Mouse (Mus musculus): ENCODE measurements around the gene Cacna1c. TPM values are rescaled to one million over a fixed set of nuclear protein-coding genes. Genes with fewer than 3 reads are reported as not detected.

Cacna1c gene
- polyA plus RNA-seq, 1 experiment from 2014 or later: 13.7 TPM

DNA sequence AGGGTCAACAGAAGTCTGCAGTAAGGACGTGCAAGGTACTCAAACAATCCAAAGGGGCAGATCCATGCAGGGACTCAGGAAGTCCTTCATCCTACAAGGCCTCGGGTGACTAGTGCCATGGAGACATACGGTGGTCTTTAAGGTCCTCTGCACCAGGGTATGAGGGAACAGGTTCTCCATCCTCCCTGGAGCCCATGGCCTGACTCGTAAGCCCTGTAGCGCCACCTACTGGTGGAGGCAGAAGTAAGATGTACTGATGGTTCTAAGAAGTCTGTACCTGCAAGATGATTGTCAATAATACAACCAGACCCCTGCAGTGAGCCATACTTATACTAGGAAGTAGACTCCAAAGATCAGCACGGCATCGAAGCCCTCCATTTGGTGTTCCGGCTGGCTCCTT, 92.0 kb downstream of the Cacna1c start:
- ATAC-seq (ENCODE audit: low read depth): no peak
- H3K9me3 ChIP-seq (ENCODE audit: control insufficient read depth, low read length): no peaks in the 10 kb centered on the region
- H3K4me2 ChIP-seq (ENCODE audit: low read depth, low read length): no peak overlapping the region; the same call in 1 of the 2 replicates
- H3K4me3 ChIP-seq (ENCODE audit: low read depth, low read length): no peak overlapping the region
- no peaks in the 10 kb centered on the region for H3K36me3 ChIP-seq (ENCODE audit: control insufficient read depth, insufficient read depth, low read length)
- 38% methylated on average over 8 of the region's 8 CpGs for WGBS
- H3K27me3 ChIP-seq (ENCODE audit: control insufficient read depth, insufficient read depth, low read length): peaks cover 3% of the 10 kb centered on the region
- H3K9ac ChIP-seq (replicated peaks; ENCODE audit: low read depth, low read length): no peak overlapping the region
- no peak overlapping the region for H3K27ac ChIP-seq (ENCODE audit: low read depth, low read length)
- peaks cover 22% of the 10 kb centered on the region for H3K4me1 ChIP-seq (ENCODE audit: control insufficient read depth, insufficient read depth, low read length)

GRCm38 (mm10) chr6:119102936-119103335, 93.3 kb downstream of the Cacna1c start:
- ATAC-seq (ENCODE audit: low read depth): no peak
- Histone ChIP-seq H3K9me3 (ENCODE audit: control insufficient read depth, low read length) (no peaks in the 10 kb centered on the region), H3K36me3 (ENCODE audit: control insufficient read depth, insufficient read depth, low read length) (no peaks in the 10 kb centered on the region), H3K4me1 (ENCODE audit: control insufficient read depth, insufficient read depth, low read length) (peaks cover 22% of the 10 kb centered on the region), H3K4me3 (ENCODE audit: low read depth, low read length) (no peak overlapping the region), H3K27ac (ENCODE audit: low read depth, low read length) (no peak overlapping the region), H3K9ac (replicated peaks; ENCODE audit: low read depth, low read length) (no peak overlapping the region), H3K4me2 (ENCODE audit: low read depth, low read length) (no peak overlapping the region), H3K27me3 (ENCODE audit: control insufficient read depth, insufficient read depth, low read length) (peaks cover 3% of the 10 kb centered on the region)
- 92% methylated on average over 9 of the region's 9 CpGs for WGBS

DNA sequence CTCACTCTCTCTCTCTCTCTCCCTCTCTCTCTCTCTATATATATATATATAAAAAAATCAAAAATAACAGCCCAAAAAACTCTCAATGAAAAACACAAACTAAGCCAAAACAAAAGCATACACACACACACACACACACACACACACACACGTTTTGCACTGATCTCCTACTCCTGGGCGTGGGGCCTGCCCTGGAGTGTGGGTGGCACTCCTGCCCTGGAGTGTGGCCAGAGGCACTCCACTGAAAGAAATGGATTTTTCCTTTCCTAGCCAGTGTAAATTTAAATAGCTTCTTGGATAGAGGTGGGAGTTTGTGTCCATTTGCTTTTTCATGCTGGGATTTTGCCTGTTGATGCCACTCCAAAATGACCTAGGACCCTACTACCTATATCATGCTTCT, 96.9 kb downstream of the Cacna1c start:
- Histone ChIP-seq H3K27ac (ENCODE audit: low read depth, low read length) (no peak overlapping the region), H3K9me3 (ENCODE audit: control insufficient read depth, low read length) (no peaks in the 10 kb centered on the region), H3K4me3 (ENCODE audit: low read depth, low read length) (no peak overlapping the region), H3K36me3 (ENCODE audit: control insufficient read depth, insufficient read depth, low read length) (no peaks in the 10 kb centered on the region), H3K9ac (replicated peaks; ENCODE audit: low read depth, low read length) (no peak overlapping the region), H3K27me3 (ENCODE audit: control insufficient read depth, insufficient read depth, low read length) (no peaks in the 10 kb centered on the region), H3K4me2 (ENCODE audit: low read depth, low read length) (no peak overlapping the region), H3K4me1 (ENCODE audit: control insufficient read depth, insufficient read depth, low read length) (no peaks in the 10 kb centered on the region)
- no peak for ATAC-seq (ENCODE audit: low read depth)
- 87% methylated on average over 2 of the region's 2 CpGs for WGBS

GRCm38 (mm10) chr6:119096481-119096880, 99.7 kb downstream of the Cacna1c start:
- H3K9me3 ChIP-seq (ENCODE audit: control insufficient read depth, low read length): no peaks in the 10 kb centered on the region
- no peaks in the 10 kb centered on the region for H3K4me1 ChIP-seq (ENCODE audit: control insufficient read depth, insufficient read depth, low read length)
- no peaks in the 10 kb centered on the region for H3K36me3 ChIP-seq (ENCODE audit: control insufficient read depth, insufficient read depth, low read length)
- H3K27ac ChIP-seq (ENCODE audit: low read depth, low read length): no peak overlapping the region
- H3K4me2 ChIP-seq (ENCODE audit: low read depth, low read length): no peak overlapping the region
- ATAC-seq (ENCODE audit: low read depth): no peak
- 68% methylated on average over 7 of the region's 7 CpGs for WGBS
- no peaks in the 10 kb centered on the region for H3K27me3 ChIP-seq (ENCODE audit: control insufficient read depth, insufficient read depth, low read length)
- no peak overlapping the region for H3K9ac ChIP-seq (replicated peaks; ENCODE audit: low read depth, low read length)
- H3K4me3 ChIP-seq (ENCODE audit: low read depth, low read length): no peak overlapping the region

- 87% methylated on average over 6 of the region's 6 CpGs for WGBS
- Histone ChIP-seq H3K9ac (replicated peaks; ENCODE audit: low read depth, low read length) (no peak overlapping the region), H3K4me1 (ENCODE audit: control insufficient read depth, insufficient read depth, low read length) (no peaks in the 10 kb centered on the region), H3K27ac (ENCODE audit: low read depth, low read length) (no peak overlapping the region), H3K36me3 (ENCODE audit: control insufficient read depth, insufficient read depth, low read length) (no peaks in the 10 kb centered on the region), H3K4me2 (ENCODE audit: low read depth, low read length) (no peak overlapping the region), H3K27me3 (ENCODE audit: control insufficient read depth, insufficient read depth, low read length) (no peaks in the 10 kb centered on the region), H3K4me3 (ENCODE audit: low read depth, low read length) (no peak overlapping the region), H3K9me3 (ENCODE audit: control insufficient read depth, low read length) (no peaks in the 10 kb centered on the region)
- ATAC-seq (ENCODE audit: low read depth): no peak
Observed at GRCm38 (mm10) chr6:119095081-119095480, 101.1 kb downstream of the Cacna1c start.

GRCm38 (mm10) chr6:119089173-119089572, 107.0 kb downstream of the Cacna1c start:
- no peak overlapping the region for H3K9ac ChIP-seq (replicated peaks; ENCODE audit: low read depth, low read length)
- H3K27ac ChIP-seq (ENCODE audit: low read depth, low read length): no peak overlapping the region
- no peak for ATAC-seq (ENCODE audit: low read depth)
- H3K27me3 ChIP-seq (ENCODE audit: control insufficient read depth, insufficient read depth, low read length): no peaks in the 10 kb centered on the region
- no peaks in the 10 kb centered on the region for H3K36me3 ChIP-seq (ENCODE audit: control insufficient read depth, insufficient read depth, low read length)
- H3K4me1 ChIP-seq (ENCODE audit: control insufficient read depth, insufficient read depth, low read length): no peaks in the 10 kb centered on the region
- H3K4me2 ChIP-seq (ENCODE audit: low read depth, low read length): no peak overlapping the region
- no peaks in the 10 kb centered on the region for H3K9me3 ChIP-seq (ENCODE audit: control insufficient read depth, low read length)
- no peak overlapping the region for H3K4me3 ChIP-seq (ENCODE audit: low read depth, low read length)
- WGBS: 76% methylated on average over 8 of the region's 8 CpGs

GRCm38 (mm10) chr6:119088381-119088780, 107.8 kb downstream of the Cacna1c start:
- H3K4me2 ChIP-seq (ENCODE audit: low read depth, low read length): no peak overlapping the region
- H3K4me3 ChIP-seq (ENCODE audit: low read depth, low read length): no peak overlapping the region
- 73% methylated on average over 8 of the region's 8 CpGs for WGBS
- H3K36me3 ChIP-seq (ENCODE audit: control insufficient read depth, insufficient read depth, low read length): no peaks in the 10 kb centered on the region
- no peak overlapping the region for H3K27ac ChIP-seq (ENCODE audit: low read depth, low read length)
- no peaks in the 10 kb centered on the region for H3K9me3 ChIP-seq (ENCODE audit: control insufficient read depth, low read length)
- H3K9ac ChIP-seq (replicated peaks; ENCODE audit: low read depth, low read length): no peak overlapping the region
- H3K27me3 ChIP-seq (ENCODE audit: control insufficient read depth, insufficient read depth, low read length): no peaks in the 10 kb centered on the region
- no peak for ATAC-seq (ENCODE audit: low read depth)
- H3K4me1 ChIP-seq (ENCODE audit: control insufficient read depth, insufficient read depth, low read length): no peaks in the 10 kb centered on the region

DNA sequence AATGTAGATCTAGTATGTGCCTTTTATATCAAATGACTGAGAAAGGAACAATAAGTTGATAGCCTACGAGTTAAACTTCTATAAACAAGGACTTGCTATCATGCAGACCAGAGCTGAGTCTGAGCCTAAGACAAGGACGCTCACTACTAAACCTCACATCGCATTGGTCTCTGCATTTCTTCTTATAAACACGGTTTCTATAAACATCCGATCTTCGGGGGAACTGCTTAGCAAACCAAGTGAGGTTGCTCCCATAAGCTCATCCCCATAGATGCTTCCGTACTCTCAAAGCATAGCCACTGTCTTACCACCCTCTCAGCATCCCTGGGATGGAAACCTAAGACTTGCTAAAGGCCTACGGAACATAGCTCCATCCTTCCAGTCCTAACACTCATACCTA, 108.3 kb downstream of the Cacna1c start:
- Histone ChIP-seq H3K27me3 (ENCODE audit: control insufficient read depth, insufficient read depth, low read length) (no peaks in the 10 kb centered on the region), H3K9me3 (ENCODE audit: control insufficient read depth, low read length) (no peaks in the 10 kb centered on the region), H3K27ac (ENCODE audit: low read depth, low read length) (no peak overlapping the region), H3K4me3 (ENCODE audit: low read depth, low read length) (no peak overlapping the region), H3K36me3 (ENCODE audit: control insufficient read depth, insufficient read depth, low read length) (no peaks in the 10 kb centered on the region), H3K4me2 (ENCODE audit: low read depth, low read length) (no peak overlapping the region), H3K4me1 (ENCODE audit: control insufficient read depth, insufficient read depth, low read length) (no peaks in the 10 kb centered on the region), H3K9ac (replicated peaks; ENCODE audit: low read depth, low read length) (no peak overlapping the region)
- WGBS: 94% methylated on average over 8 of the region's 8 CpGs
- ATAC-seq (ENCODE audit: low read depth): no peak

DNA sequence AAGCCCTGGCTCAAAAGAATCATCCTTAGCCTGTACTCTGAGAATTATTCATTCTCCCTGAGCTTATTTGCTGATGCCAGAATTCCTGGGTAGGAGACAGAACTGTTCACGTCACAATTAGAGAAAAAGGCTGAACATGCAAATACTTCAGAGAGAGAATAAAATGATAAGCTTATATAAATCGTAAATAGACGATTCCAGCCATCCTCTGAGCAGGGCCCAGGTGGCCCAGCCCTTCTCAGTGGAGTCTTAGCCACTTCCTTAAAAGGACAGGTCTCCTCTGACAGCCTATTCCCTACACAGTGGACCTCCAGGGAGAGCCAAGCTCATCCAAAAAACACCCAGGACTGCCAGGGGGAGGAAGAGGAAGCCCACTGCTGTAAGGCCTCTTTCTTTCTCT, 110.4 kb downstream of the Cacna1c start:
- WGBS: 70% methylated on average over 3 of the region's 3 CpGs
- H3K27ac ChIP-seq (ENCODE audit: low read depth, low read length): no peak overlapping the region

GRCm38 (mm10) chr6:119084532-119084931, 111.7 kb downstream of the Cacna1c start:
- Histone ChIP-seq H3K4me2 (ENCODE audit: low read depth, low read length) (no peak overlapping the region), H3K4me1 (ENCODE audit: control insufficient read depth, insufficient read depth, low read length) (no peaks in the 10 kb centered on the region), H3K9me3 (ENCODE audit: control insufficient read depth, low read length) (no peaks in the 10 kb centered on the region), H3K4me3 (ENCODE audit: low read depth, low read length) (no peak overlapping the region), H3K36me3 (ENCODE audit: control insufficient read depth, insufficient read depth, low read length) (no peaks in the 10 kb centered on the region), H3K27me3 (ENCODE audit: control insufficient read depth, insufficient read depth, low read length) (no peaks in the 10 kb centered on the region), H3K9ac (replicated peaks; ENCODE audit: low read depth, low read length) (no peak overlapping the region), H3K27ac (ENCODE audit: low read depth, low read length) (no peak overlapping the region)
- 74% methylated on average over 9 of the region's 9 CpGs for WGBS
- no peak for ATAC-seq (ENCODE audit: low read depth)

More for the DNA sequence above, 110.4 kb downstream of the Cacna1c start:
- Histone ChIP-seq H3K27me3 (ENCODE audit: control insufficient read depth, insufficient read depth, low read length) (no peaks in the 10 kb centered on the region), H3K4me1 (ENCODE audit: control insufficient read depth, insufficient read depth, low read length) (no peaks in the 10 kb centered on the region), H3K9me3 (ENCODE audit: control insufficient read depth, low read length) (no peaks in the 10 kb centered on the region), H3K4me2 (ENCODE audit: low read depth, low read length) (no peak overlapping the region), H3K4me3 (ENCODE audit: low read depth, low read length) (no peak overlapping the region), H3K36me3 (ENCODE audit: control insufficient read depth, insufficient read depth, low read length) (no peaks in the 10 kb centered on the region), H3K9ac (replicated peaks; ENCODE audit: low read depth, low read length) (no peak overlapping the region)
- no peak for ATAC-seq (ENCODE audit: low read depth)
